ENCODE assay signal across 8 mouse cellular contexts in genomic region chr3:89395806-89396653, GRCm38 (mm10). TPM values are rescaled to one million over a fixed set of nuclear protein-coding genes. Genes with fewer than 3 reads are reported as not detected.
A peak's percentile ranks its signal among the peaks of the same experiment; 100 is the strongest.
DNase-seq lines count a peak whose midpoint lies in the region; ATAC-seq and TF ChIP-seq lines count a peak whose summit lies in the region.

No protein-coding gene starts in this region.

- no peak for ATAC-seq in heart, embryonic 11.5 days (replicated peaks; ENCODE audit: insufficient number of reproducible peaks, low FRiP score, low TSS enrichment)
- no peak for ATAC-seq in kidney, embryonic 15.5 days (replicated peaks; ENCODE audit: low FRiP score)

- peak; percentile 82 for TF ChIP-seq CTCF in C2C12 (IDR thresholded peaks at IDR 0.05; ENCODE audit: control insufficient read depth, insufficient read depth, insufficient read length)
- peak; percentile 92; the same call in 1 of the 2 replicates for TF ChIP-seq CTCF in small intestine, adult 2 months (IDR thresholded peaks at IDR 0.05; ENCODE audit: extremely low read depth, insufficient read length, insufficient replicate concordance, low read depth, low read length)

- no peaks in the 10 kb centered on the region for H3K27me3 ChIP-seq in C2C12 (ENCODE audit: control insufficient read depth, insufficient read depth, insufficient read length)
- H3K27me3 ChIP-seq in heart, embryonic 11.5 days (ENCODE audit: control insufficient read depth, insufficient read depth, low read length) = no peaks in the 10 kb centered on the region
- no peaks in the 10 kb centered on the region for H3K27me3 ChIP-seq in kidney, embryonic 15.5 days
- H3K27me3 ChIP-seq in small intestine, adult 2 months (ENCODE audit: control insufficient read depth, insufficient read depth, low read length) = no peaks in the 10 kb centered on the region

- H3K36me3 ChIP-seq in C2C12 (ENCODE audit: control insufficient read depth, insufficient read depth) = no peaks in the 10 kb centered on the region
- H3K36me3 ChIP-seq in heart, embryonic 11.5 days (ENCODE audit: control insufficient read depth, insufficient read depth, low read length) = 0 out of 2 replicates have a peak, but pooled peaks cover 2% of the 10 kb centered on the region
- H3K36me3 ChIP-seq in kidney, embryonic 15.5 days = no peaks in the 10 kb centered on the region
- peaks cover 3% of the 10 kb centered on the region; the same call in 1 of the 2 replicates for H3K36me3 ChIP-seq in small intestine, adult 2 months (ENCODE audit: control insufficient read depth, insufficient read depth, low read length)

- TF ChIP-seq POLR2A in small intestine, adult 2 months (IDR thresholded peaks at IDR 0.05; ENCODE audit: low read depth, low read length) = no peak; the same call in 1 of the 2 replicates

- H3K4me2 ChIP-seq in heart, embryonic 11.5 days = peak overlapping the region; percentile 100
- peak overlapping the region; percentile 99 for H3K4me2 ChIP-seq in kidney, embryonic 15.5 days

- peak; percentile 90 for DNase-seq in R1 (ENCODE audit: low read depth, low spot score)
- peak; percentile 74 for DNase-seq in embryo, embryonic 9.5 days (ENCODE audit: extremely low spot score)
- DNase-seq in lung, postnatal 25 days (ENCODE audit: low spot score) = peak; percentile 81
- no peak for DNase-seq in ovary, adult 18-20 months (ENCODE audit: low spot score)

- H3K27ac ChIP-seq in heart, embryonic 11.5 days (ENCODE audit: low read depth, low read length) = peak overlapping the region; percentile 42
- H3K27ac ChIP-seq in kidney, embryonic 15.5 days = peak overlapping the region; percentile 95
- H3K27ac ChIP-seq in small intestine, adult 2 months (ENCODE audit: insufficient read depth, low read depth, low read length) = peak overlapping the region; percentile 97

- peak overlapping the region; percentile 62 for H3ac ChIP-seq in C2C12 (ENCODE audit: control insufficient read depth, insufficient read length, low read depth)

- H3K9me3 ChIP-seq in heart, embryonic 11.5 days (replicated peaks; ENCODE audit: control insufficient read depth, low read length) = no peaks in the 10 kb centered on the region
- no peaks in the 10 kb centered on the region for H3K9me3 ChIP-seq in kidney, embryonic 15.5 days (replicated peaks)

- peak overlapping the region; percentile 34 for H3K4me3 ChIP-seq in C2C12 (ENCODE audit: insufficient read depth, poor library complexity, severe bottlenecking)
- peak overlapping the region; percentile 70 for H3K4me3 ChIP-seq in heart, embryonic 11.5 days (ENCODE audit: low read depth, low read length)
- H3K4me3 ChIP-seq in kidney, embryonic 15.5 days (replicated peaks) = peak overlapping the region; percentile 59
- H3K4me3 ChIP-seq in small intestine, adult 2 months (ENCODE audit: low read depth, low read length) = peak overlapping the region; percentile 72

- under 1% methylated on average over 42 of the region's 44 CpGs for WGBS in heart, embryonic 11.5 days (ENCODE audit: insufficient replicate concordance)
- under 1% methylated on average over 44 of the region's 44 CpGs for WGBS in kidney, embryonic 15.5 days
- WGBS in small intestine, adult 2 months = under 1% methylated on average over 42 of the region's 44 CpGs

- H3K9ac ChIP-seq in heart, embryonic 11.5 days (ENCODE audit: low read depth, low read length) = peak overlapping the region; percentile 73
- H3K9ac ChIP-seq in kidney, embryonic 15.5 days = peak overlapping the region; percentile 65

- peaks cover 20% of the 10 kb centered on the region for H3K79me2 ChIP-seq in C2C12 (ENCODE audit: control insufficient read depth, insufficient read depth)

- H3K79me3 ChIP-seq in C2C12 (ENCODE audit: low read depth) = no peaks in the 10 kb centered on the region

- H3K4me1 ChIP-seq in heart, embryonic 11.5 days (ENCODE audit: control insufficient read depth, insufficient read depth, low read length) = peaks cover 19% of the 10 kb centered on the region
- peaks cover 52% of the 10 kb centered on the region for H3K4me1 ChIP-seq in kidney, embryonic 15.5 days
- H3K4me1 ChIP-seq in small intestine, adult 2 months (ENCODE audit: control insufficient read depth, insufficient read depth, insufficient read length, low read length) = no peaks in the 10 kb centered on the region; the same call in 1 of the 2 replicates

TF ChIP-seq in C2C12, 6 proteins besides CTCF, POLR2A, EP300 and RAD21:
- TF ChIP-seq FOSL1 (IDR thresholded peaks at IDR 0.05; ENCODE audit: insufficient read depth, low read length, poor library complexity, severe bottlenecking) (no peak), MYOG (IDR thresholded peaks at IDR 0.05; ENCODE audit: control insufficient read depth, extremely low read depth, insufficient read length) (no peak), CEBPB (IDR thresholded peaks at IDR 0.05; ENCODE audit: low read depth) (no peak), MYOD1 (IDR thresholded peaks at IDR 0.05; ENCODE audit: control insufficient read depth, insufficient read length, low read depth) (no peak), MAX (IDR thresholded peaks at IDR 0.05) (no peak)

RNA-seq across cellular contexts. Expression of gene Zbtb7b, which starts 1.5 kb away (rescaled TPM):
- polyA plus RNA-seq in C2C12 (2012; fragmentation: generic; extraction: Trizol) = 29.5 TPM
- polyA plus RNA-seq in heart, embryonic 11.5 days (2014; fragmentation: Nextera tagmentation; extraction: Ambion mirVana) = 1.2 and 2.2 TPM in 2 replicates
- 2.4 and 3.7 TPM in 2 replicates for polyA plus RNA-seq in kidney, embryonic 15.5 days (2015; fragmentation: Nextera tagmentation; extraction: Ambion mirVana)
- polyA plus RNA-seq in small intestine, adult 2 months (2012; rRNA removed) = 97.8 and 262 TPM in 2 replicates

RNA-seq across cellular contexts. Expression of gene Lenep, which starts 6.6 kb away (rescaled TPM):
- not detected for polyA plus RNA-seq in C2C12 (2012; fragmentation: generic; extraction: Trizol)
- not detected in 2 replicates for polyA plus RNA-seq in heart, embryonic 11.5 days (2014; fragmentation: Nextera tagmentation; extraction: Ambion mirVana)
- 0.14 TPM in 1 of 2 replicates, not detected in the other for polyA plus RNA-seq in kidney, embryonic 15.5 days (2015; fragmentation: Nextera tagmentation; extraction: Ambion mirVana)
- polyA plus RNA-seq in small intestine, adult 2 months (2012; rRNA removed) = 0.85 TPM in 1 of 2 replicates, not detected in the other

RNA-seq across cellular contexts. Expression of gene Flad1, which starts 15.6 kb away (rescaled TPM):
- 11.0 TPM for polyA plus RNA-seq in C2C12 (2012; fragmentation: generic; extraction: Trizol)
- 33.7 and 34.2 TPM in 2 replicates for polyA plus RNA-seq in heart, embryonic 11.5 days (2014; fragmentation: Nextera tagmentation; extraction: Ambion mirVana)
- polyA plus RNA-seq in kidney, embryonic 15.5 days (2015; fragmentation: Nextera tagmentation; extraction: Ambion mirVana) = 29.4 and 31.4 TPM in 2 replicates
- polyA plus RNA-seq in small intestine, adult 2 months (2012; rRNA removed) = 22.1 and 36.1 TPM in 2 replicates

RNA-seq across cellular contexts. Expression of gene Cks1b, which starts 22.2 kb away (rescaled TPM):
- 446 TPM for polyA plus RNA-seq in C2C12 (2012; fragmentation: generic; extraction: Trizol)
- 399 and 411 TPM in 2 replicates for polyA plus RNA-seq in heart, embryonic 11.5 days (2014; fragmentation: Nextera tagmentation; extraction: Ambion mirVana)
- 518 and 559 TPM in 2 replicates for polyA plus RNA-seq in kidney, embryonic 15.5 days (2015; fragmentation: Nextera tagmentation; extraction: Ambion mirVana)
- 6.2 and 13.7 TPM in 2 replicates for polyA plus RNA-seq in small intestine, adult 2 months (2012; rRNA removed)

RNA-seq across cellular contexts. Expression of gene Shc1, which starts 22.2 kb away (rescaled TPM):
- 86.3 TPM for polyA plus RNA-seq in C2C12 (2012; fragmentation: generic; extraction: Trizol)
- 42.3 and 51.5 TPM in 2 replicates for polyA plus RNA-seq in heart, embryonic 11.5 days (2014; fragmentation: Nextera tagmentation; extraction: Ambion mirVana)
- 97.1 and 105 TPM in 2 replicates for polyA plus RNA-seq in kidney, embryonic 15.5 days (2015; fragmentation: Nextera tagmentation; extraction: Ambion mirVana)
- polyA plus RNA-seq in small intestine, adult 2 months (2012; rRNA removed) = 33.6 and 63.5 TPM in 2 replicates

Comparison
In these comparisons a context has a peak if more than half of its experiments do, and no peak if none do; other contexts are left out.
1. H3K27ac ChIP-seq: peak in every context shown above with its lines; median percentile 97 in small intestine, adult 2 months; 95 in kidney, embryonic 15.5 days; 42 in heart, embryonic 11.5 days.